Mouse (Mus musculus): ENCODE results near the gene Pitpnm2. TPM values are rescaled to one million over a fixed set of nuclear protein-coding genes. Genes with fewer than 3 reads are reported as not detected.

Gene Pitpnm2
- total RNA-seq, 2 experiments from 2014 or later, result 51.2 to 56.3 TPM

DNA sequence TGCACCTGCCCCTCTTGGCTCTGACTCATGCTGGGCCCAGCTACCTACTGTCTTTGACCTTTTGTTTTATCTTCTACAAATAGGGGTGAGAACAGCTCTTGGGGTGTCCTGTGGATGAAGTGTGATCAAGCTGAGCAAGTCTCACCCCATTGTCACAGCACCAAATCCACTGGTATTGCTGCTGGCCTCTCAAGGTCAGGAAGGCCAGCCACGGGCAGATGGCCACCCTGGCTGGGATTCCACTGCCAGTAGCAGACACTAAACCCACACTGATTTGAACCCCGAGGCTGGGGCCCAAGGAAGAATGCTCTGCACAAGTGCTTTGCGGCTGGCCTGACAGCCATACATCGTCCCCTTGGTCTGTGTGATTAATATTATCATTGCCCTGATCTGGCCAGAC is 91.3 kb downstream of the Pitpnm2 start:
- DNase-seq (ENCODE audit: low spot score in 2 of 2), result no peak

GRCm38 (mm10) chr5:124155943-124156342 is 93.6 kb downstream of the Pitpnm2 start:
- DNase-seq (ENCODE audit: low spot score in 2 of 2), result no peak

GRCm38 (mm10) chr5:124152734-124153133 is 96.8 kb downstream of the Pitpnm2 start:
- no peak for DNase-seq (ENCODE audit: low spot score in 2 of 2)

DNA sequence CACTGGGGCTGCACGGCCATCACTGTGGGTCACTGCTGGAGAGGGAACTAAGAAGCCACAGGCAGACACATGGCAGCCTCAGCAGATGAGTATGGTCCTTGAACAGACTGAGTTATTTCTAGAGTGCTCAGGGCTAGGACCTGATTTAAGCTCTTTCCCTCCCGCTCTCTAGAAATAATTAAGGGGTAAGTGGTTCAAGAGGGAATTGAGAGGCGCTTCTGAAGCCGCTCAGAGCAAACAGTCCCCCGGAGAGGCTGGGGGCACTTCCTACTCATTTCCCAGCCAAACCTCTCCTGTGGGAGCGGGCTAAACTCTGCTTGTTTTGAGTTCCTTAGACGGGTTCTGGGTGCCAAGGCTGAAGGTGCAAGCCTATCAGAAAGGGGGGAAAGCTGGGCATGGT is 98.7 kb downstream of the Pitpnm2 start:
- DNase-seq (ENCODE audit: low spot score in 2 of 2), result no peak

GRCm38 (mm10) chr5:124149028-124149427 is 100.5 kb downstream of the Pitpnm2 start:
- DNase-seq (ENCODE audit: low spot score in 2 of 2), result no peak

DNA sequence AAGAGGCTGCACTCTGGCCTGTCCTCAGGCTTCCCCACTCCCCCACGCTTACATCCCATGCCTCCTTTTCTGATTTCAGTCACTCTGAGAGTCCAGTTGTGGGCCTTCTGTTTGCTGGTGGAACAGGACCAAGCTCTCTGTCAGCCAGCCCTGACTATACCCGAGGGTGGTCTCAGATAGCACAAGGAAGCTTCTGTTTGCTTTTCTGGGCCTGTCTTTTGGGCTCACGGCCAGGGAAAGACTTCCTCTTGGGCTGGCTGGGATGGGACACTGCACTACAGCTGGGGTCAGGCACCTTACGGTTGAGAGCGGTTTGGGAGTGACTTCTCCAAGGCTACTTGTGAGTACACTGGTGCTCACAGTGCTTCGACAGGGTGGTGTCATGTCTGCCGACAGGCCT is 111.5 kb downstream of the Pitpnm2 start:
- DNase-seq (ENCODE audit: low spot score in 2 of 2), result no peak

- no peak for DNase-seq (ENCODE audit: low spot score in 2 of 2)
Measured at GRCm38 (mm10) chr5:124134261-124134660, 115.3 kb downstream of the Pitpnm2 start.

DNA sequence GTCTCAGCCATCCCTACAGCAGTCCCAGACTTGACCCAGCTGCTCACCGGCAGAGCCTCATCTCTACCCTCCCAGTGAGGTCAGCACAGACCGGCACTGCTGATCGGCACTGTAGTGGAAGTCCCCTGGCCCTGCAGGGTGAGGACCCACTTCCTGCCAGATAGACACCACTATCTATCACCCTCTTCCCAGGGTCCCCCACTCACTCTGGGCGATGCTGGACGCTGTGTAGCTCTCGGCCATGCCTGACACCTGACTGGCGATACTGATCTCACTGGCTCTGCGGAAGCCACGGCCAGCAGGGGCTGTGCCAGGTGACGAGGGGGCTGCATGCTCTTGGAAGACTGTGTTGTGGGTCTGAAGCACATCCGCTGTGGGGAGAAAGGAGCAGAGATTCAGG is 124.5 kb downstream of the Pitpnm2 start:
- no peak for DNase-seq (ENCODE audit: low spot score in 2 of 2)

- DNase-seq (ENCODE audit: low spot score in 2 of 2), result no peak
Measured at GRCm38 (mm10) chr5:124122357-124122756, 127.2 kb downstream of the Pitpnm2 start.

GRCm38 (mm10) chr5:124119204-124119603 is 130.4 kb downstream of the Pitpnm2 start:
- no peak for DNase-seq (ENCODE audit: low spot score in 2 of 2)

GRCm38 (mm10) chr5:124115990-124116845 is 133.3 kb downstream of the Pitpnm2 start, which contains the start of gene Arl6ip4:
Gene Arl6ip4, plus strand, starts transcription at chr5:124116089.
- peak; percentile 57 to 62 for DNase-seq (ENCODE audit: low spot score in 2 of 2)

GRCm38 (mm10) chr5:124115531-124115930 is 134.0 kb downstream of the Pitpnm2 start:
- DNase-seq (ENCODE audit: low spot score in 2 of 2), result no peak

DNA sequence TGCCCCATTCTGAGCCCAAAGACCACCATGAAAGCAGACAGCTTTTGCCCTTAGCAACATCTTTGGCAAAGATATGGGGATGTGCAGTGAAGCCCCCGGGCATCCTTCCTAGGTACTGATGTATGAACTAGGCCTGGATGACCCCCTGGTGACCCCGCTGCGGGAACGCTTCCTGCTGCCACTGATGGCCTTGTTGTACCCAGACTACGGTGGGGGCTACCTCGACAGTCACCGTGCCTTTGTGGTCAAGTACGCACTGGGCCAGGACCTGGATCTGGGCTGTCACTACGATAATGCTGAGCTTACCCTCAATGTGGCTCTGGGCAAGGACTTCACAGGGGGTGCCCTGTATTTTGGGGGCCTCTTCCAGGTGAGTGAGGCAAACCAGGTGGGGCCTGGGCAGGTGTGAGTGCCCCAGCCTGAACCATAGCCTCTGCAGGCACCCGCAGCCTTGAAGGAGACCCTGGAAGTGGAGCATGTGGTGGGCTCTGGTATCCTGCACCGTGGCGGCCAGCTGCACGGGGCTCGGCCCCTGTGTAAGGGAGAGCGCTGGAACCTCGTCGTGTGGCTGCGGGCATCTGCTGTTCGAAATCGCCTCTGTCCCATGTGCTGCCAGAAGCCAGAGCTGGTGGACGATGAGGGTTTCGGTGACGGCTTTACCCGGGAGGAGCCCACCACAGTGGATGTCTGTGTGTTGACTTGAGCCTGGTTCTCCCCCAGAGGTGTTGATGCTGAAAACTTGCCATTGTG is 135.1 kb downstream of the Pitpnm2 start:
- DNase-seq (ENCODE audit: low spot score in 2 of 2), result no peak

DNA sequence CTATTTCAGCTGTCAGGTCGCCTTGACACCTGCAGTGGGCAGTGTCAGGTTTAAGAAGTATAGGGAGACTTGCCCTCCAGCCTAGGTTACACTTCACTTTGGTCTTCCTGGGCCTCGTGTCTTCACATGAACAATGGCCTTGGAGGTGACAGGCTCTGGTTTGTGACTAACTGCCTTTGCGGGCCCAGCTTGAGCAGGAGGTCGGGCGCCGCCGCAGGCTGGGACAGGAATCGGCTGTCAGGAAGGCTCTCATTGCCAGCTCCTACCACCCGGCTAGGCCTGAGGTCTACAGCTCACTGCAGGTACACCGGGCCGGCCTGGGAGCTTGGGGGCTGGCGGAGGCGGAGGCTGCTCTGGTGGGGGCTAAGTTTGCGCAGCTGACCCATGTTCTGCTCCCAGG is 136.5 kb downstream of the Pitpnm2 start:
- peak in 1 of 2 experiments; percentile 50 for DNase-seq (ENCODE audit: low spot score in 2 of 2)

DNA sequence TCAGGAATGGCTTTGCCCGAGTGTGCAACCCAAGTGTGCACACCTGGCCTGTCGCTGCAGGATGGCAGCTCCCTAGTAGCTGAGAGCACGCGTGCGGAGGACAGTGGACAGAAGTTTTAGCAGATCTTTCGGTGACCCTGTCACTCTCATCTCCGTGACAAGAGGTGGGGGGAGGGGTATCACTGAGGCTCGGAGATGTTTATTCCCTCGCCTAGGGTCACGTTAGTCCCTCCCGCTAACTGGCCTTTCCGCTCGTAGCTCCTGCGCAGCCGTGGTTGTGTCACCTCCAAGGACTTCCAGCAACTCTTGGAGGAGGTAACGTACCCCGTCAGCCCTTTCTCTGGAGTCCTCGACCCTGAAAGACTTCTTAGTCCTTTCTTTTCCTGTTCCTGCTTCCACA is 137.0 kb downstream of the Pitpnm2 start:
- DNase-seq (ENCODE audit: low spot score in 2 of 2), result no peak

GRCm38 (mm10) chr5:124111742-124112497 is 137.6 kb downstream of the Pitpnm2 start, which contains the start of gene Ogfod2:
Gene Ogfod2, plus strand, starts transcription at chr5:124112297.
- DNase-seq (ENCODE audit: low spot score in 2 of 2), result peak; percentile 82 to 90

GRCm38 (mm10) chr5:124111077-124111741 is 138.4 kb downstream of the Pitpnm2 start:
- DNase-seq (ENCODE audit: low spot score in 2 of 2), result no peak

DNA sequence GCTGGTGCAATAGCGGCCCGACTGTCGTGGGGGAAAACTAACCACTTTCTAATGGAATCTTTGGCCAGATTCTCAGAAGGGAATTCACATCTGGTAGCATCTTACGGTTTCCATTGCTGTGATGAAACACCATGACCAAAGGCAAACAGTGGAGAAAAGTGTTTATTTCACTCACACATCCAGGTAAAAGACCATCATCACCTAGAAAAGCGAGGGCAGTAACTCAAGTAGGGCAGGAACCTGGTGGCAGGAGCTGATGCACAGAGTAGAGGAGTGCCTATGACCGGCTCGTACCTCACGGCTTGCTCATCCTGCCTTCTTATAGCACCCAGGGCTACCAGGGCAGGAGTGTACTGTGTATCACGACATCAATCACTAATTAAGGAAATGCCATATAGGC is 146.0 kb downstream of the Pitpnm2 start:
- DNase-seq (ENCODE audit: low spot score in 2 of 2), result no peak

DNA sequence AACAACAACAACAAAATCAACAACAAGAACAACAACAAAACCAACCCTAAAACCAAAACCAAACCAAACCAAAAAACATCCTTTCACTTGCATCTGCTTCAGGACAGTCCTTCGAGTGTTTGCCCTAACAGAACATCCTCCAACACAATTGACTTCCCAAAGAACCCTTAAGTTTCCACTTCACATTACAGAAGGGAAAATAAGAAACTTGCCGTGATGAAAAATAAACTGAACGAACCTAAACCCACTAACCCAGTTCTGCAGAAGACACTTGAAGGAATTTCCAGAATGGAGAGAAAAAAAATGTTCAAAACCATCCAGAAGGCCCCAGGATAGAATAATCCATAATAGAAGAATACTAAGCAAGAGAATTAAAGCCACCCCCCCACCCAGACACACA is 146.5 kb downstream of the Pitpnm2 start:
- DNase-seq (ENCODE audit: low spot score in 2 of 2), result no peak

DNA sequence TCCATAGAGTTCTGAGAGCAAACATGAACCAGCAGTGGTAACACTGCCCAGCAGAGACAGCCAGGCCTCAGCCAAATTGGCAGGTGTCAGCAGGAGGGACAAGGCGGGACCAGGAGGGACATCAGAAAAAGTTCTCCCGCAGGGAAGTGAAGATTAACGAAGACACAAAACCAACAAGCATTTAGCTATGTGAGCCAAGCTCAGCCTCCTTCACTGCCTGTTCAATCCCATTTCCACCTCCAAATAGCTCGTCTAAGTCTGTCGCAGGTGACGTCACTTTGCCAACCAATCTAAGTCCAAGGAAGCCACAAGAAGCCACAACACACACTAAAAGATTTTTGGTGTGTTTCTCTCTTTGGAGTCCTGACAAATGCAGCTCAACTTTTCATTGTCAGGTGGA is 147.2 kb downstream of the Pitpnm2 start:
- DNase-seq (ENCODE audit: low spot score in 2 of 2), result no peak
